Mouse (Mus musculus): Measurements from ENCODE around the gene Tspan33.

Tspan33 gene

GRCm38 (mm10) chr6:29751466-29752152 lies 57.6 kb downstream of the Tspan33 start:
- in situ Hi-C loops (cut with MboI, MseI): no loop called here

DNA sequence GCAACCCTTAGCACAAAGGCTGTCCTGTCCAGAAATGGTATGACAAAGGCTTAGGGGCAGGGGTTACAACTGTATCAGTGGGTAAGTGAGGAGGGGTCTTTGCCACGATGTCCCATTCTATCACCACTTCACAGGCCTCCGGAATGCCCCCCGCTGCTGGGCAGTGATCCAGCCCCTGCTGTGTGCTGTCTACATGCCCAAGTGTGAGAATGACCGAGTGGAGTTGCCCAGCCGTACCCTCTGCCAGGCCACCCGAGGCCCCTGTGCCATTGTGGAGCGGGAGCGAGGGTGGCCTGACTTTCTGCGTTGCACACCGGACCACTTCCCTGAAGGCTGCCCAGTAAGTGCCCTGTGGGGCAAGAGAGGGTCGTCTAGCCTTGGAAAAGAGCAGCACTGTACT lies 59.3 kb downstream of the Tspan33 start:
- in situ Hi-C loops (cut with MboI, MseI): no loop called here

DNA sequence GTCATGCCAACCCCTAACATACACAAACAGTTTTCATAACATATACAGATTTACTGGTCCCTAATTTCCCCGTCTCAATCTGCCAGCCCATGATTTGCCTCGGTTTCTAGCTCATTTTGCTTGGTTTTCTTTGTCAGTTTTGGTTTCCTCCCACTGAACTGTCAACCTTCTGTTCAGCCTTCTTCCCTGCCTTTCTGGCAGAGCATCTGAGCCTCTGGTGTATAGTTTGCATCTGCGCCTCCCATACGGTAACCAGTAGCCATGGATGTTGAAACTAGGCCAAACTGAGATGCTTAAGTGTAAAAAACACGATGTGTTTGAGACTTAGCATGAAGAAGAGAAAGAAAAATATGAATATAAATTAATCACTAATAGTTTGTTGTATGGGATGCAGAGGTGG lies 62.0 kb downstream of the Tspan33 start:
- in situ Hi-C loops (cut with MboI, MseI): no loop called here

DNA sequence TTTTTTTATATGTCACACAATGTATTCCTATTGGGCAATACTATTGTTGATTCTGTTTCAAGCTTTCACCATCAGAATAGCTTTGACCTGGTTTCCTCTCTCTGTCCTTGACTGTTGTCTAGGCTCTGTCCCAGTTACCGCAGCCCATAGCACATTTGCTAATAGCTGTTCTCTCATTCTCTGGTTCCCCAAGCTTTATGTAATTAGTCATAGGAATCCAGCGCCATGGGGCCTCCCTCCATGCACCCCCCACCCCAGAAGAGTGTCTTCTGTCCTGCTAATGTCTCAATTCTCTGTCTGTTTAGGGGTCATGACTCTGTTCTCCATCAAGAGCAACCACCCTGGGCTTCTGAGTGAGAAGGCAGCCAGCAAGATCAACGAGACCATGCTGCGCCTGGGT lies 62.5 kb downstream of the Tspan33 start:
- in situ Hi-C loops (cut with MboI, MseI): no loop called here

GRCm38 (mm10) chr6:29758417-29758816 lies 64.4 kb downstream of the Tspan33 start:
- in situ Hi-C loops (cut with MboI, MseI): no loop called here

DNA sequence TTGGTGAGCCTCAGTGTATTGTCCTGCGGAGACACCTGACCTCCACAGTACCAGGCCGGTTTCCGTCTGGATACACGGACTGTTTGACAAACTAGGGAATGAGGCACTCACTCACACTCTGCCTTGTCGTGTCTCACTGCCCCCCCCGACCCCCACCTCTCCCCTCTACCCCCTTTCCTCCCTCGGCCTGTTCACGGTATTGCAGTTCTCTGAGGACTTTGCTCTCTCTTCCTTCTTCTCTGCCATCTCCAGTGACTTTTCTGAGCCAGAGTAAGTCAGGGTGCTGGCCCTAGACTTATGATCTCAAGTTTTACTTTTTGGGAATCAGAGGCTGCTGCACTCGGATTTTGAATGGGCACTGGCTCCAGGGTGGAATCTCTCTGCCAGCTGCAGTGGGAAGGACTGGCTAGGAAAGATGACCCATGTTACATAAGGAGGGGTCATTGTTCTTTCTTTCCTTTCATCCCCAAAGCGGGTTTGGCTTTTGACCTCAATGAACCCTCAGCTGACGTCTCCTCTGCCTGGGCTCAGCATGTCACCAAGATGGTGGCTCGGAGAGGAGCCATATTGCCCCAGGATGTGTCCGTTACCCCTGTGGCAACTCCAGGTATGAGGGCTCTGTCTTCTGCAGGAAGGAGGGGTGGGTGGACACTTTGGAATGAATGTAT lies 65.1 kb downstream of the Tspan33 start:
- in situ Hi-C loops (cut with MboI, MseI): no loop called here

DNA sequence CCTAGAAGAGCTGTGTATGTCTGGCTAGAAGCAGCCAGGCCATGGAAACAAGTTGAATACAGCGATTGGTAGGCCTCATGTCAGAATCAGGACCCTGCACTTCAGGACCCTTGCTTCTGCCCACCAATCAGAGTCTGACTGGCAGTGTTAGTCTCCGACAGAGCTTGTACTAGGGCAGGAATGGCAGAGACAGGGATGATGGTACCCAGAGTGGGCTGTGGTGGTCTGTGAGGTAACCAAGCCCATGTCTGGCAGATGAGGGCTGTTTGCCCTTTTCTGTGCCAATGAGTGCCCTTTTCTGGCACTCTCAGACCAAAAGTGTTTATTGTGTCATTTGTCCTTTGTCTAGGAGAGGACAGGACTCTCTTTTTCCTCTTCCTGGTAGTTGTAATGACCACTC lies 66.4 kb downstream of the Tspan33 start:
- in situ Hi-C loops (cut with MboI, MseI): loop anchor here (10.0 kb wide), 1 partner anchor 594 kb away; no protein-coding TSS in a partner anchor

DNA sequence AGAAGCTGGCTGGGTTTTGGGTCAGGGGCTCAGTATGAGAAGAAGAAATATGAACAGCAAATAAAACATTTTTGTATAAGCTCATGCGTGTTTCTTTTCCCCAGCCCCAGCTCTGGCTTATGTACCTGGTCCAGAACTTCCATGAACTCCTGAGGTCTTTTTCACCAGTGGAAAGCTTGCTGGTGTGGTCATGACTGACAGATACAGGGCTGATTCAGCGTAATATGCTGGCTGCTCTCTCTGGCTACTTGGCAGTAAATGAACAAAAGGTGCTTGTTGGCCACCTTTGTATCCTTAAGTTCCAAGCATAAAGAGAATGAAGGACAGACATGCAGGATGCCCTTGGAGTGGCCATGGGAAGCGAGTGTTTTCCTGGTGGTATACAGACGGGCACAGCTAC lies 67.3 kb downstream of the Tspan33 start:
- in situ Hi-C loops (cut with MboI, MseI): loop anchor here (10.0 kb wide), 1 partner anchor 594 kb away; no protein-coding TSS in a partner anchor

DNA sequence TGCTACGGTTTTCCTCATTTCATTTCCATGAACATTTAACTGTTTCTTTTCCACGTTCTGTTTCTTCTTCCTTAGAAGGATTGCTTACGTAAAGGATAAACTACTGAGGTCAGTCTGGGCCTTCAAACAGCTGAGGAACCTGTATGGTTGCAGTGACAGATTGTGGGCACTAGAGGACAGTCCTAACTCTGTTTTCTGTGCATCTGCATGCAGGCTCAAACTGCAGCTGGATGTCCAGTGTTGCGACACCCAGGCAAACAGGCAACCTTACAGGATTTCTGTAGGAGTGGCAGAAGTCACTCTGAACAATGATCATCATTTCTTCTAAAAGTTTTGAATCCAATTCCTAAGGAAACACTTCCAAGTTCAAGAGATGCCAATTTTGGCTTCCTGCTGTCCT lies 68.5 kb downstream of the Tspan33 start:
- in situ Hi-C loops (cut with MboI, MseI): loop anchor here (10.0 kb wide), 1 partner anchor 592 kb away; no protein-coding TSS in a partner anchor

DNA sequence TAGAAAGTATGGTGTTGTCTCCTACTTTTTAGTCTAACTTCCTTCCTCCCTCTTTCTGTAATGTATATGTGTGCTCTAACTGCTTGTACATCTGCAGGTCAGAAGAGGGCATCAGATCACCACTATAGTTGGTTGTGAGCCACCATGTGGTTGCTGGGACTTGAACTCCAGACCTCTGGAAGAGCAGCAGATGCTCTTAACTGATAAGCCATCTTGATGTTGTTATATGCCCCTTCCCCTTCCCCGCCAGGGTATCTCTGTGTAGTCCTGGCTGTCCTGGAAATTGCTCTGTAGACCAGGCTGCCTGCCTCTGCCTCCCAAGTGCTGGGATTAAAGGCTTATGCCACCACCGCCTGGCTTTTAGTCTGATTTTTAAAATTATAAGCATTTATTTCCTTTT lies 72.9 kb downstream of the Tspan33 start:
- in situ Hi-C loops (cut with MboI, MseI): loop anchor here (10.0 kb wide), 1 partner anchor 588 kb away; no protein-coding TSS in a partner anchor

All from regulatory T cell (primary cell).